Mouse (Mus musculus) ES-Bruce4 (cell line): Measurements from ENCODE around the gene Ksr1. TPM values are rescaled to one million over a fixed set of nuclear protein-coding genes. Genes with fewer than 3 reads are reported as not detected.
A peak's percentile ranks its signal among the peaks of the same experiment; 100 is the strongest.

Experiments
- H3K27ac ChIP-seq: 2 replicates; pipeline ENCODE4 v1.5.1; 2012; ENCODE audit warnings: low read length, inconsistent platforms; ENCODE audit not compliant: insufficient read depth
- H3K27me3 ChIP-seq: 2 replicates; pipeline ENCODE4 v1.6.1; 2012; ENCODE audit warnings: mild to moderate bottlenecking, low read length, inconsistent platforms; ENCODE audit not compliant: control insufficient read depth, poor library complexity, insufficient read depth, severe bottlenecking
- H3K36me3 ChIP-seq: 2 replicates; pipeline ENCODE4 v1.6.1; 2012; ENCODE audit warnings: inconsistent platforms, mild to moderate bottlenecking, low read length, moderate library complexity; ENCODE audit not compliant: control insufficient read depth, poor library complexity, insufficient read depth, severe bottlenecking
- H3K4me1 ChIP-seq: one replicate; pipeline ENCODE4 v1.8.1; 2011; ENCODE audit warnings: low read length; ENCODE audit not compliant: control insufficient read depth, insufficient read depth
- H3K4me3 ChIP-seq: 2 replicates; pipeline ENCODE4 v1.5.1; 2011; ENCODE audit warnings: low read depth, mild to moderate bottlenecking, low read length
- H3K9ac ChIP-seq: 2 replicates; pipeline ENCODE4 v1.6.1; 2012; ENCODE audit warnings: low read depth, mild to moderate bottlenecking, inconsistent platforms; ENCODE audit not compliant: poor library complexity, severe bottlenecking
- H3K9me3 ChIP-seq: replicated peaks from 2 replicates; pipeline ENCODE4 v1.6.1; 2012; ENCODE audit warnings: mild to moderate bottlenecking, low read length, inconsistent platforms; ENCODE audit not compliant: control insufficient read depth, poor library complexity, insufficient read depth, severe bottlenecking
- CTCF ChIP-seq: IDR thresholded peaks from one replicate; pipeline ENCODE4 v1.8.1; 2011; ENCODE audit warnings: low read depth, low read length
- EP300 ChIP-seq: IDR thresholded peaks from 2 replicates; pipeline ENCODE4 v1.6.1; 2011; ENCODE audit warnings: low read depth, low read length; ENCODE audit not compliant: insufficient read depth
- POLR2A ChIP-seq: IDR thresholded peaks from one replicate; pipeline ENCODE4 v1.8.1; 2011; ENCODE audit warnings: low read length; ENCODE audit not compliant: insufficient read depth
- polyA plus RNA-seq: library from polyadenylated mRNA; stranded (reverse); fragments of >200 nt; gene quantifications from 2 replicates; pipeline ENCODE4 v1.2.4, GENCODE M21; 2011; ENCODE audit warnings: low read depth; ENCODE audit not compliant: missing spikeins, insufficient read depth, insufficient read length

The Ksr1 gene
- polyA plus RNA-seq, 1 experiment, result 7.7 TPM

DNA sequence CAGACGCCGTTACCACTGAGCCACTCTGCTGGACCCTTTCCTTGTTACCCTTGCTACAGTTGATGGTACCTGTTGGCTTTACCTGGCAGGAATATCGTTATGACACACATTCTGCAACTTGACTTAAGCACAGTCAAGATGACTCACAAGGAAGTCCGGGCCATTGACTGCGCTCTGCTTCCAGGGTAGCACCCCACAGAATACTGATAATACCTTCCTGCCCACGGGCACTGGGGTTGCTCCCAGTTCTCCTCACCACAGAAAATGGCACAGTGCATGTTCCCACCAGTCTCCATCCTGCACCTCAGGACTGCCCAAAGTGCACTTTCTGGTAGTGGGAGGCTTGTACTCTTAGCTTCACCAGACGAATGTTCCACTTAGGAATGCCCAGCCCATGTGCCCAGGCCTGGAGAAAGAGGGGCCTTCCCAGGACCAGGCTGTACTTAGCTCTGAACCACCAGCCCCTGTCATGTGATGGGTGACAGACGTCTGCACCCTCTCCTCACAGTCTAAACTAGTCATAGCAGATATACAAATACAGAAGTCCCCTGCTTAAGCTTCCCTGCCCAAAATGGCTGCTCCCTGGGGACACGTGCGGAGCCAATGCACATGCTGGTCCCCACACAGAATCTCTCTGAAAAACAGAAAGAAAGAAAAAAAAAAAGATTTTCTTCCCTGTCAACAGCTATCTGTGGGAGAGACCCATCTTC lies 52.1 kb downstream of the Ksr1 start:
- Histone ChIP-seq H3K36me3 (no peaks in the 10 kb centered on the region), H3K9me3 (no peaks in the 10 kb centered on the region), H3K4me3 (no peak overlapping the region), H3K9ac (no peak overlapping the region), H3K27me3 (no peaks in the 10 kb centered on the region), H3K4me1 (peaks cover 32% of the 10 kb centered on the region), H3K27ac (no peak overlapping the region)
- TF ChIP-seq CTCF (no peak), EP300 (no peak)

DNA sequence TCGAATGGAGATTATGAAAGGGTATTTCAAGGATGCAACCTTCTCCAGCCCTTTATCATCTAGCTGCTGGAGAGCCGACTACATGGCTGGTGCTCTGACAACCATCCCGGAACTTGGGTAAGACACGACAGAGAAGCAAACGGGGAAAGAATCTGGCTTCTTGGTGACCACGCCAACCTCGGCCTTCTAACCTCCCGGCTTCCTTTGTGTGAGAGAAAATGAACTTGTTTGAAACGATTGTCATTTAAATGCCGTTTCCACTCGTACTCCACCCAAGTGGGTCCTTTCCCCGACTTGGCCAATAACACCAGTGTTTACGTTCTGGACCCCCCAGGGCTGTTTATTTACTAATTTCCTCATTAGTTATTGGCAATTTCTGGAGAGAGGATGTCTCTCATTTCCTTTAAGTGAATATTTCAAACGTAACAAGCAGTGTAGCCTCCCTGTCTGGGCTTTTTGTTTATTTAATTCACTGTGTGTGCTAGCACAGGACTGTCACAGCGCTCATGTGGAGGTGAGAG lies 52.8 kb downstream of the Ksr1 start:
- Histone ChIP-seq H3K36me3 (no peaks in the 10 kb centered on the region), H3K4me3 (no peak overlapping the region), H3K4me1 (peaks cover 32% of the 10 kb centered on the region), H3K27me3 (no peaks in the 10 kb centered on the region), H3K9me3 (no peaks in the 10 kb centered on the region), H3K27ac (peak overlapping the region; percentile 48), H3K9ac (no peak overlapping the region)
- no peak for TF ChIP-seq POLR2A
- 0 out of 2 replicates have a peak, but pooled peaks have one; percentile 19 for TF ChIP-seq EP300
- no peak for TF ChIP-seq CTCF

GRCm38 (mm10) chr11:79092802-79093201 lies 53.4 kb downstream of the Ksr1 start:
- H3K27ac ChIP-seq, result peak overlapping the region; percentile 48

GRCm38 (mm10) chr11:79092245-79092644 lies 54.0 kb downstream of the Ksr1 start:
- H3K36me3 ChIP-seq, result no peaks in the 10 kb centered on the region
- H3K4me3 ChIP-seq, result no peak overlapping the region
- H3K4me1 ChIP-seq, result peaks cover 27% of the 10 kb centered on the region
- TF ChIP-seq EP300 (0 out of 2 replicates have a peak, but pooled peaks have one; percentile 29), POLR2A (no peak)
- no peaks in the 10 kb centered on the region for H3K9me3 ChIP-seq
- H3K9ac ChIP-seq, result no peak overlapping the region
- H3K27ac ChIP-seq, result peak overlapping the region; percentile 48; the same call in 1 of the 2 replicates
- H3K27me3 ChIP-seq, result no peaks in the 10 kb centered on the region

More at GRCm38 (mm10) chr11:79092802-79093201, 53.4 kb downstream of the Ksr1 start:
- TF ChIP-seq CTCF (no peak), POLR2A (no peak), EP300 (no peak)
- Histone ChIP-seq H3K9me3 (no peaks in the 10 kb centered on the region), H3K27me3 (no peaks in the 10 kb centered on the region), H3K4me3 (no peak overlapping the region), H3K9ac (no peak overlapping the region), H3K4me1 (peaks cover 30% of the 10 kb centered on the region), H3K36me3 (no peaks in the 10 kb centered on the region)

DNA sequence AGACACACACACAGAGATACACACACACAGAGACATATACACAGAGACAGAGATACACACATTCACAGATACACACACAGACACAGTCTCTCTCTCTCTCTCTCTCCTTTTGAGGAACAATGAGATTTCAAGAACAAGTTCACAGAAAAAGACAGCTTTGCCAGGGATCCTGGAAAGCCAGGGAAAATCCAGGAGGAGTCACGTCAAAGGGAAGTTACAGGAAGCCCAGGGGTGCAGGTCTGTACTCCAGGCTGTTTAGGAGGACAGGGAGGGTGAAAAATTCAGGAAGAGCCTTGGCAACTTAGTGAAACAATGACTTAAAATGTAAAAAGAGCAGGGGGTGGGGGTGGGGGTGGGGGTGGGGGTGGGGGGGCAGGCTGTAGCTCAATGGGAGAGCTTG lies 56.5 kb downstream of the Ksr1 start:
- Histone ChIP-seq H3K4me1 (peaks cover 17% of the 10 kb centered on the region), H3K4me3 (no peak overlapping the region), H3K36me3 (no peaks in the 10 kb centered on the region), H3K9me3 (no peaks in the 10 kb centered on the region), H3K27me3 (no peaks in the 10 kb centered on the region), H3K27ac (no peak overlapping the region), H3K9ac (no peak overlapping the region)
- no peak for TF ChIP-seq POLR2A
- no peak for TF ChIP-seq CTCF
- TF ChIP-seq EP300, result no peak

DNA sequence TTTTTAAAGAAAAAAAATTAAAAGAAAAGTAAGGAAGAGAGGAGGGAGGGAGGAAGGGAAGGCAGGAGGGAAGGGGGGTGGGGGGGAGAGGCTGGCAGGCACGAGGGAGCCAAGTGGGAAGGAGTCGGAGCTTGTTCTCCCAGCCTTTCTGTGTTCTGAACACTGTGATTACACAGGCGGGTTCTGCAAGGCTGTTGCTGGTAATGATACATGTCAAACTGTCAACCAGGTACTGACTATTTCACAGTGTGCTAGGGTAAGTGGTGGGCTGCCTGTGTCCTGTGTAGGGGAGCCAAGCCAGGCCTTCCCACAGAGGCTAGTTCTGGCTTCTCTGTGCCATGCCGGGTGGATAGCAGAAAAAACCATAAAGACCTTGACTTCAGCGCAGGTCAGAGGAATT lies 57.2 kb downstream of the Ksr1 start:
- no peaks in the 10 kb centered on the region for H3K36me3 ChIP-seq
- no peak overlapping the region for H3K27ac ChIP-seq
- no peaks in the 10 kb centered on the region for H3K27me3 ChIP-seq
- H3K9me3 ChIP-seq, result no peaks in the 10 kb centered on the region
- H3K9ac ChIP-seq, result no peak overlapping the region
- no peak for TF ChIP-seq POLR2A
- no peak for TF ChIP-seq CTCF
- no peak for TF ChIP-seq EP300
- peaks cover 13% of the 10 kb centered on the region for H3K4me1 ChIP-seq
- H3K4me3 ChIP-seq, result no peak overlapping the region
